1 mouse cellular context compared by ENCODE assay signal in the genomic region with DNA sequence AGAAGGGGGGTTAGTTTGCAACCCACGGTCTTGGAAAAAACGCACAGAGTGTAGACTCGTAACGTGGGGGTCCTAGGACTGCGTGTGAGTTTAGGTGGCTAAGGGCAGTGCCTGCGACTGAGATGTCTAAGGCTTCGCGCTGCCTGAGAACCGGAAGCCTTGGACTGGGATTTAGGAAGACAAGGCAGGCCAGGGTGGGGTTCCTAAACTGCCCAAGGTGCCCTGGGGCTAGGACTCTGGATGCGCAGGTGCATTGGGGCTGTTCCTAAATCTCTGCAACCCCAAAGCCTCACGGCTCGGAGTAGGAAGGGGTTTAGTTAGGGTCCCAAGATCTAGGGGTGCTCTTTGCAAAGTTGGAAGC.
TF ChIP-seq lines count a peak whose summit lies in the region.

No protein-coding gene starts in this region.

TF ChIP-seq in MEL, 35 proteins besides CTCF, POLR2A, EP300 and RAD21:
- TF ChIP-seq GATA1 (IDR thresholded peaks at IDR 0.05; ENCODE audit: low read depth, low read length) = no peak
- no peak for TF ChIP-seq GABPA (IDR thresholded peaks at IDR 0.05; ENCODE audit: low read depth, low read length)
- TF ChIP-seq ELF1 (IDR thresholded peaks at IDR 0.05; ENCODE audit: low read depth, low read length) = no peak
- TF ChIP-seq ZMIZ1 (IDR thresholded peaks at IDR 0.05; ENCODE audit: low read depth, low read length) = no peak
- no peak for TF ChIP-seq TCF12 (IDR thresholded peaks at IDR 0.05; ENCODE audit: low read depth, low read length)
